Comparison of ENCODE assay signal across 9 mouse cellular contexts in the genomic region with DNA sequence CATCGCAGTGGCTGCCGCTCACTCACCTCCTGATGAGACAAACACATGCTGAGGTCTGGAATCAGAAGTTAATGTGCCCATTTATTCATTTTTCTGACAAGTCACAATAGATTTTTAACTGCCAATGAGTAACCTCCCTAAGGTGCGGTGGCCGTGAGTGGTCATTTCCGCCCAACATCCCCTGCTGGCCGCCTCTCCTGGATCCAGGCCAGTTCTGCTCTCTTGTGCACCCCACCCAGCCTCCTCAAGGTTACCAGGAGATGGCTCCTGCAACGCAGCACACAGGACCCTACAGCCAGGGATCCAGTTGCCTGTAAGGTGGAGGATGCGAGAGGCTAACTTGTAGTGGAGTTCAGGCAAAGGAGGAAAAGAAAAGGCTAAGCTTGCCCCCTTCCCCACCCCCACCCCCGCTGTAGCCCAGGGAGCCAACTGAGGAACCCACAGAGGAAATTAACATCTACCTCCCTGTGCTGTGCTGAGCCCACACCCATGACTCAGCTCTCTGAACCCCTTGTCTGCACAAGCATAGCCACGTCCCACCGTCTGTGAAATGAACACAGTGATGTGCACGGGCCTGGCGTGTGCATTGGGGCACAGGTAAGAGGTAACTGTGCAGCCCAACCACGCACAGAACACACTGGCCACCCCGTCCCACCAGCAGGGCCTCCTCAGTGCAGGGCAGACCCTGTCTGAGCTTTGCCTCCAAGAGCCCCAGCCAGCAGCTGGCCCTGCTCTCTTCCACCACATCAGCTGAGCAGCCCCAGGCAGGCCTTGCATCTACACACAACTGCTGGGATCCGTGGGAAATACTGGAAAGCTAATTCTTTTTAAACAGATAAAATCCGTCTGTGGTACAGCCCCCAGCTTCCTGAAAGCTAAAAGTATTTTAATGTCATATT.
DNase-seq lines count a peak whose midpoint lies in the region; ATAC-seq and TF ChIP-seq lines count a peak whose summit lies in the region.
"Had no signal": no experiment of that assay in that cellular context is flagged by ENCODE, and none has a peak within 500 bp of the region (broad histone marks: within the 10 kb centered on the region; RNA-seq: fewer than 3 reads in every experiment).

No protein-coding gene starts in this region.

- peak overlapping the region; percentile 74 for H3K27ac ChIP-seq in kidney, embryonic 16.5 days (ENCODE audit: low read length)
- H3K27ac ChIP-seq in kidney, adult 2 months (ENCODE audit: insufficient read depth, low read depth, low read length) = no peak overlapping the region
- H3K27ac ChIP-seq in heart, embryonic 10.5 days = 0 out of 2 replicates have a peak overlapping the region, but pooled peaks have one; percentile 18

- peaks cover 12% of the 10 kb centered on the region; the same call in 1 of the 2 replicates for H3K36me3 ChIP-seq in kidney, embryonic 16.5 days (ENCODE audit: insufficient read depth, low read length)
- no peaks in the 10 kb centered on the region for H3K36me3 ChIP-seq in kidney, adult 2 months (ENCODE audit: control insufficient read depth, insufficient read depth, low read length)
- H3K36me3 ChIP-seq in heart, embryonic 10.5 days = peaks cover 24% of the 10 kb centered on the region

- peak; percentile 78 for ATAC-seq in kidney, embryonic 16.5 days (ENCODE audit: low FRiP score, low TSS enrichment)

- H3K4me2 ChIP-seq in kidney, embryonic 16.5 days (replicated peaks; ENCODE audit: low read depth, low read length) = no peak overlapping the region

- TF ChIP-seq CTCF in kidney, adult 2 months (conservative IDR thresholded peaks at IDR 0.05; ENCODE audit: insufficient read depth, insufficient read length, low read depth, low read length) = no peak

- no peak for TF ChIP-seq POLR2A in kidney, adult 2 months (IDR thresholded peaks at IDR 0.05; ENCODE audit: low read depth, low read length)

- no peaks in the 10 kb centered on the region for H3K9me3 ChIP-seq in kidney, embryonic 16.5 days (ENCODE audit: low read length)
- no peaks in the 10 kb centered on the region for H3K9me3 ChIP-seq in heart, embryonic 10.5 days

- no peaks in the 10 kb centered on the region for H3K27me3 ChIP-seq in kidney, embryonic 16.5 days (ENCODE audit: insufficient read depth, low read length)
- no peaks in the 10 kb centered on the region for H3K27me3 ChIP-seq in kidney, adult 2 months (replicated peaks; ENCODE audit: control insufficient read depth, insufficient read depth, low read length)
- no peaks in the 10 kb centered on the region for H3K27me3 ChIP-seq in heart, embryonic 10.5 days (ENCODE audit: insufficient read depth, poor library complexity, severe bottlenecking)

- no peak overlapping the region for H3K4me3 ChIP-seq in kidney, embryonic 16.5 days (ENCODE audit: low read length)
- H3K4me3 ChIP-seq in kidney, adult 2 months (ENCODE audit: insufficient read depth, low read depth, low read length) = no peak overlapping the region
- no peak overlapping the region for H3K4me3 ChIP-seq in heart, embryonic 10.5 days

- 57% methylated on average over 17 of the region's 17 CpGs for WGBS in kidney, embryonic 16.5 days
- WGBS in kidney, adult 2 months = 71% methylated on average over 17 of the region's 17 CpGs
- WGBS in heart, embryonic 10.5 days = 67% methylated on average over 17 of the region's 17 CpGs

- DNase-seq in kidney, adult 2 months = no peak
- DNase-seq in brain, adult 2 months (ENCODE audit: low read depth, low spot score) = peak; percentile 49
- no peak for DNase-seq in heart, embryonic 10.5 days (ENCODE audit: low spot score)
- peak; percentile 20 for DNase-seq in lung, postnatal 36 days
- DNase-seq in urinary bladder, postnatal 36 days (ENCODE audit: low spot score in 2 of 2) = no peak
- no peak for DNase-seq in gastrocnemius, postnatal 4 days (ENCODE audit: low spot score in 2 of 2)
- no peak for DNase-seq in testis, postnatal 10 days (ENCODE audit: low spot score)
- DNase-seq: thymus, adult 2 months had no signal

- H3K4me1 ChIP-seq in kidney, embryonic 16.5 days (ENCODE audit: insufficient read depth, low read length) = peaks cover 35% of the 10 kb centered on the region
- no peaks in the 10 kb centered on the region for H3K4me1 ChIP-seq in kidney, adult 2 months (ENCODE audit: control insufficient read depth, insufficient read depth, low read length)
- peaks cover 35% of the 10 kb centered on the region for H3K4me1 ChIP-seq in heart, embryonic 10.5 days

- no peak overlapping the region for H3K9ac ChIP-seq in kidney, embryonic 16.5 days (replicated peaks; ENCODE audit: low read length)

Comparison
In these comparisons a context has a peak if more than half of its experiments do, and no peak if none do; other contexts are left out.
1. DNase-seq: peak in brain, adult 2 months (single experiment) and lung, postnatal 36 days (single experiment); none in kidney, adult 2 months (single experiment), heart, embryonic 10.5 days (single experiment), urinary bladder, postnatal 36 days (0 of 2), gastrocnemius, postnatal 4 days (0 of 2) and testis, postnatal 10 days (single experiment).